Comparison of ENCODE assay signal across 12 mouse cellular contexts in the genomic region with DNA sequence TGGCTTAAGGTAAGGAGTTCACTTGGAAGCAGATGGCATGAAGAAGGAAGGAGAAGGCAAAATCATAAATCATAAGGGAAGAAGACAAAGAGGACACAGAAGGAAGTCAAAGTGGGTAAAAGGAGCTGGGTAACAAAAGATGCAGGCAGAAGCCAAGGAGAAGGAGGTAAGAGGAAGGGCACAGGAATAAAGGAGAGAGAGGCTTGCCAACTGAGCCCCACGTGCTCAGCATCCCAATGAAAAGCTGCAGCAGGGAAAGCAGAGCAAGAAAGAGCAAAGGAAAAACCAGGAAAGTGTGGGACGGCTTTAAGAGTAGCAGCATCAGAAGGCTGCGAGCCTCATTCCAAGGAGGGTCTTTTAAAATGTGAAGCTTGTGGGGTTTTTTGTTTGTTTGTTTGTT.
A peak's percentile ranks its signal among the peaks of the same experiment; 100 is the strongest.
DNase-seq lines count a peak whose midpoint lies in the region; ATAC-seq and TF ChIP-seq lines count a peak whose summit lies in the region.
"Had no signal": no experiment of that assay in that cellular context is flagged by ENCODE, and none has a peak within 500 bp of the region (broad histone marks: within the 10 kb centered on the region; RNA-seq: fewer than 3 reads in every experiment).

No protein-coding gene starts in this region.

- no peak overlapping the region for H3K9ac ChIP-seq in hindbrain, embryonic 11.5 days (ENCODE audit: low read depth, low read length)
- H3K9ac ChIP-seq in hindbrain, embryonic 12.5 days = no peak overlapping the region
- H3K9ac ChIP-seq in neural tube, embryonic 13.5 days = no peak overlapping the region
- no peak overlapping the region for H3K9ac ChIP-seq in heart, embryonic 11.5 days (ENCODE audit: low read depth, low read length)
- H3K9ac ChIP-seq: kidney, embryonic 15.5 days had no signal

- H3K36me3 ChIP-seq in hindbrain, embryonic 11.5 days (ENCODE audit: control insufficient read depth, insufficient read depth, low read length) = no peaks in the 10 kb centered on the region
- no peaks in the 10 kb centered on the region for H3K36me3 ChIP-seq in hindbrain, embryonic 12.5 days
- H3K36me3 ChIP-seq in neural tube, embryonic 13.5 days = no peaks in the 10 kb centered on the region
- H3K36me3 ChIP-seq in heart, embryonic 11.5 days (ENCODE audit: control insufficient read depth, insufficient read depth, low read length) = no peaks in the 10 kb centered on the region
- H3K36me3 ChIP-seq: kidney, embryonic 15.5 days had no signal

- H3K4me1 ChIP-seq in hindbrain, embryonic 11.5 days (replicated peaks; ENCODE audit: control insufficient read depth, insufficient read depth, low read length) = no peaks in the 10 kb centered on the region
- no peaks in the 10 kb centered on the region for H3K4me1 ChIP-seq in hindbrain, embryonic 12.5 days
- no peaks in the 10 kb centered on the region for H3K4me1 ChIP-seq in neural tube, embryonic 13.5 days (replicated peaks)
- no peaks in the 10 kb centered on the region for H3K4me1 ChIP-seq in heart, embryonic 11.5 days (ENCODE audit: control insufficient read depth, insufficient read depth, low read length)
- H3K4me1 ChIP-seq: kidney, embryonic 15.5 days had no signal

- no peak overlapping the region for H3K4me3 ChIP-seq in hindbrain, embryonic 11.5 days (ENCODE audit: low read depth, low read length)
- H3K4me3 ChIP-seq in hindbrain, embryonic 12.5 days = no peak overlapping the region
- no peak overlapping the region for H3K4me3 ChIP-seq in layer of hippocampus, adult 2 months
- no peak overlapping the region for H3K4me3 ChIP-seq in neural tube, embryonic 13.5 days
- no peak overlapping the region for H3K4me3 ChIP-seq in heart, embryonic 11.5 days (ENCODE audit: low read depth, low read length)
- H3K4me3 ChIP-seq: erythroblast, embryonic 14.5 days; heart, adult 2 months; kidney, embryonic 15.5 days had no signal

- no peak overlapping the region for H3K27ac ChIP-seq in hindbrain, embryonic 11.5 days (ENCODE audit: low read depth, low read length)
- no peak overlapping the region for H3K27ac ChIP-seq in hindbrain, embryonic 12.5 days
- no peak overlapping the region for H3K27ac ChIP-seq in layer of hippocampus, adult 2 months
- no peak overlapping the region for H3K27ac ChIP-seq in neural tube, embryonic 13.5 days (replicated peaks)
- no peak overlapping the region for H3K27ac ChIP-seq in heart, embryonic 11.5 days (ENCODE audit: low read depth, low read length)
- H3K27ac ChIP-seq: heart, adult 2 months; kidney, embryonic 15.5 days; macrophage had no signal

- 58% methylated on average over 3 of the region's 3 CpGs for WGBS in hindbrain, embryonic 11.5 days
- WGBS in hindbrain, embryonic 12.5 days = 45% methylated on average over 3 of the region's 3 CpGs
- WGBS in neural tube, embryonic 13.5 days = 30% methylated on average over 3 of the region's 3 CpGs
- 59% methylated on average over 3 of the region's 3 CpGs for WGBS in heart, embryonic 11.5 days (ENCODE audit: insufficient replicate concordance)

- peak; percentile 79 for ATAC-seq in hindbrain, embryonic 11.5 days (ENCODE audit: low FRiP score)
- no peak for ATAC-seq in hindbrain, embryonic 12.5 days (ENCODE audit: low FRiP score)
- peak; percentile 88 for ATAC-seq in neural tube, embryonic 13.5 days (ENCODE audit: low read depth)
- ATAC-seq in heart, embryonic 11.5 days (replicated peaks; ENCODE audit: insufficient number of reproducible peaks, low FRiP score, low TSS enrichment) = no peak
- ATAC-seq in CD4-positive, CD25-positive, alpha-beta regulatory T cell, adult 4 months = no peak

- H3K9me3 ChIP-seq in hindbrain, embryonic 11.5 days (ENCODE audit: control insufficient read depth, low read length) = no peaks in the 10 kb centered on the region
- H3K9me3 ChIP-seq in hindbrain, embryonic 12.5 days (replicated peaks) = no peaks in the 10 kb centered on the region
- H3K9me3 ChIP-seq in neural tube, embryonic 13.5 days = no peaks in the 10 kb centered on the region
- H3K9me3 ChIP-seq in heart, embryonic 11.5 days (replicated peaks; ENCODE audit: control insufficient read depth, low read length) = no peaks in the 10 kb centered on the region
- H3K9me3 ChIP-seq: kidney, embryonic 15.5 days had no signal

- TF ChIP-seq CTCF in layer of hippocampus, adult 2 months (conservative IDR thresholded peaks at IDR 0.05) = no peak

- peak; percentile 19 for DNase-seq in hindbrain, embryonic 11.5 days (ENCODE audit: low spot score)
- DNase-seq in cerebellum, postnatal 25 days = peak; percentile 21 to 38
- peak; percentile 38 to 51 for DNase-seq in layer of hippocampus, adult 2 months (ENCODE audit: low spot score in 2 of 2)
- DNase-seq in lung, postnatal 10 days = no peak
- DNase-seq: heart, adult 2 months had no signal

- H3K27me3 ChIP-seq in hindbrain, embryonic 11.5 days (ENCODE audit: control insufficient read depth, insufficient read depth, low read length) = no peaks in the 10 kb centered on the region
- no peaks in the 10 kb centered on the region for H3K27me3 ChIP-seq in hindbrain, embryonic 12.5 days
- H3K27me3 ChIP-seq in neural tube, embryonic 13.5 days = no peaks in the 10 kb centered on the region
- H3K27me3 ChIP-seq in heart, embryonic 11.5 days (ENCODE audit: control insufficient read depth, insufficient read depth, low read length) = no peaks in the 10 kb centered on the region
- H3K27me3 ChIP-seq: kidney, embryonic 15.5 days had no signal

- H3K4me2 ChIP-seq in hindbrain, embryonic 11.5 days (replicated peaks; ENCODE audit: low read depth, low read length) = no peak overlapping the region
- H3K4me2 ChIP-seq in hindbrain, embryonic 12.5 days (replicated peaks) = no peak overlapping the region
- no peak overlapping the region for H3K4me2 ChIP-seq in neural tube, embryonic 13.5 days
- H3K4me2 ChIP-seq in heart, embryonic 11.5 days = no peak overlapping the region
- H3K4me2 ChIP-seq: kidney, embryonic 15.5 days had no signal

Comparison
In these comparisons a context has a peak if more than half of its experiments do, and no peak if none do; other contexts are left out.
1. ATAC-seq: peak in hindbrain, embryonic 11.5 days (single experiment) and neural tube, embryonic 13.5 days (single experiment); none in hindbrain, embryonic 12.5 days (single experiment), heart, embryonic 11.5 days (single experiment) and CD4-positive, CD25-positive, alpha-beta regulatory T cell, adult 4 months (single experiment).